Mouse (Mus musculus): ENCODE measurements at regions not wholly inside any gene's neighbourhood (a gene's known extent, or its start where the extent isn't known, plus 50 kb on each side); places are given as distances from the start of the nearest gene placed in this dataset.

DNA sequence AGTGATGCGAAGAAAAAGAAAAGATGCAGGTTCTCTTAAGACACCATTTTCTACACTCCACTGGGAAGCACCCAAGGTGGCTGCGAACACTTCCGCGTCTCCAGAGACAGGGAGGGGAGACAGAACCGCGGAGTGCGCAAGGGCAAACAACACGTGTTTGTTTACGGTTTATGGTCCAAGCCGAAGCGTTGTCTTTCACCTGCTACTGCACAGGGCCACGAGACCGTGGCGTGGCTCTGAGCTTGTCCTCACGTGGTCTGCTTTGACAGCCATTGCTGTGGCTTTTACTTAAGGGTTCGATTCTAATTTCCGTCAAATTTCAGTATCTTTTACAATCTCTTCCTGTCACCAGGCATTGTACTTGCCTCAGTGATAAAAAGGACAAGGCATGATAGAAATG lies 257.2 kb upstream of the Atp5g3 start:
- TF ChIP-seq CTCF (IDR thresholded peaks at IDR 0.05; ENCODE audit: low read depth) = no peak
- no peak for TF ChIP-seq EP300 (IDR thresholded peaks at IDR 0.05; ENCODE audit: low read depth)

Data from heart, postnatal 0 days (tissue).